Mouse (Mus musculus): ENCODE data around the gene Zfp36l2. TPM values are rescaled to one million over a fixed set of nuclear protein-coding genes. Genes with fewer than 3 reads are reported as not detected.
A peak's percentile ranks its signal among the peaks of the same experiment; 100 is the strongest.

Gene Zfp36l2
- polyA plus RNA-seq, 1 experiment, result 45.9 TPM

DNA sequence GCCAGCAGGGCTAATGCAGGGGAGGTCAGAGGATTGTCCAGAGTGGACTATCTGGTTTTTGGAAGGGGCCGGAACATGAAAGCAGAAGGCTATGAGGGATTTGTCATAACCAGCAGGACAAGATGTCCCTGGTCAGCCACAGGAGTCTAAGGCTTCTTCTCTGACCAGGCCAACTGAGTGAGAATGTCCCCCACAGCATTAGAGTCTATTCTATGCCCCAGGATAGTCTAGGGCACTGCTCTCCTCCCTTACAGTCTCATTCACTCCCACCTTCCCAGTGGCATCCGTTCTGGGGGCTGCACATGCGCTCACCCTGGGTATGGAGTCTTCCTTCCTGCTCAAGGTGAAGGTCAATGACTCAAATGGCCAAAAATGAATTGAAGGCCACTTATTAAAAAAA lies 19.9 kb upstream of the Zfp36l2 start:
- TF ChIP-seq SRF (IDR thresholded peaks at IDR 0.05; ENCODE audit: control insufficient read depth, insufficient read length, low read depth) (no peak), MYOG (IDR thresholded peaks at IDR 0.05; ENCODE audit: control insufficient read depth in 1 of 3, insufficient read depth in 1 of 3, insufficient read length in 2 of 3, low read depth in 2 of 3) (no peak), POLR2A (IDR thresholded peaks at IDR 0.05; ENCODE audit: insufficient read length, low read depth) (no peak), TCF3 (IDR thresholded peaks at IDR 0.05; ENCODE audit: insufficient read length, low read depth) (no peak), TCF12 (IDR thresholded peaks at IDR 0.05; ENCODE audit: insufficient read depth, poor library complexity, severe bottlenecking) (no peak), MYOD1 (IDR thresholded peaks at IDR 0.05; ENCODE audit: control insufficient read depth in 1 of 3, insufficient read length in 2 of 3, low read depth in 2 of 3) (no peak), MAX (IDR thresholded peaks at IDR 0.05; ENCODE audit: low read depth) (no peak), REST (IDR thresholded peaks at IDR 0.05; ENCODE audit: insufficient read depth, insufficient read length) (no peak)
- Histone ChIP-seq H3K36me3 (ENCODE audit: control insufficient read depth, insufficient read depth) (peaks cover 3% of the 10 kb centered on the region), H3K4me3 (no peak overlapping the region)

GRCm38 (mm10) chr17:84206239-84206638 lies 18.5 kb upstream of the Zfp36l2 start:
- TF ChIP-seq TCF12 (IDR thresholded peaks at IDR 0.05; ENCODE audit: insufficient read depth, poor library complexity, severe bottlenecking) (no peak), USF1 (IDR thresholded peaks at IDR 0.05; ENCODE audit: low read depth) (no peak), MYOG (IDR thresholded peaks at IDR 0.05; ENCODE audit: control insufficient read depth in 1 of 3, insufficient read depth in 1 of 3, insufficient read length in 2 of 3, low read depth in 2 of 3) (peak in 1 of 3 experiments; percentile 11), MYOD1 (IDR thresholded peaks at IDR 0.05; ENCODE audit: control insufficient read depth in 1 of 3, insufficient read length in 2 of 3, low read depth in 2 of 3) (peak in 2 of 3 experiments; percentile 18 to 45)
- Histone ChIP-seq H3K4me2 (ENCODE audit: low read depth) (no peak overlapping the region), H3K79me2 (ENCODE audit: control insufficient read depth, insufficient read depth) (no peaks in the 10 kb centered on the region), H3ac (ENCODE audit: control insufficient read depth, insufficient read length) (no peak overlapping the region), H3K36me3 (ENCODE audit: control insufficient read depth, insufficient read depth) (peaks cover 3% of the 10 kb centered on the region), H3K27me3 (ENCODE audit: control insufficient read depth, insufficient read depth, insufficient read length) (no peaks in the 10 kb centered on the region), H3K4me3 (no peak overlapping the region)

More for the DNA sequence above, 19.9 kb upstream of the Zfp36l2 start:
- no peaks in the 10 kb centered on the region for H3K27me3 ChIP-seq (ENCODE audit: control insufficient read depth, insufficient read depth, insufficient read length)
- no peak overlapping the region for H3K4me2 ChIP-seq (ENCODE audit: low read depth)
- no peaks in the 10 kb centered on the region for H3K79me2 ChIP-seq (ENCODE audit: control insufficient read depth, insufficient read depth)
- H3ac ChIP-seq (ENCODE audit: control insufficient read depth, insufficient read length), result no peak overlapping the region

DNA sequence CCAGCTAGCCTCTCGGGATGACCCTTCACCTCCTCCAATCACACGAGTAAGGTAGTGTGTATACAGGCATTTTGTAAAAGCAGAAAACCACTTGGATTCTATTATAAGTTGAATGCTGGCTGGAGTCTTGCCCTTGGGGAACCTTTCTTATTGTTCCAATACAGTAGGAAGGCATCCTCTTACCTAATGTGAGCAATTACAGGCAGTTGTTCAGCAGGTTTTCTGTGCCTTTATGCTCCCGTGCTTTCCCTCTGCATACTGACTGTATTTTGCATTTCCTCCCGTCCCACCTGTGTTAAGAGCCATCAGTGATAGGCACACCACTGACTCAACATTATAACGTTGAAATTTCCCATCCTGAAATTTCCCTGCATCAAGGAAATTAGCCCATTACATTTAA lies 17.2 kb upstream of the Zfp36l2 start:
- TF ChIP-seq REST (IDR thresholded peaks at IDR 0.05; ENCODE audit: insufficient read depth, insufficient read length) (no peak), POLR2A (IDR thresholded peaks at IDR 0.05; ENCODE audit: insufficient read length, low read depth) (no peak), TCF3 (IDR thresholded peaks at IDR 0.05; ENCODE audit: insufficient read length, low read depth) (no peak), USF1 (IDR thresholded peaks at IDR 0.05; ENCODE audit: low read depth) (no peak), MYOD1 (IDR thresholded peaks at IDR 0.05; ENCODE audit: control insufficient read depth in 1 of 3, insufficient read length in 2 of 3, low read depth in 2 of 3) (no peak), E2F4 (IDR thresholded peaks at IDR 0.05; ENCODE audit: insufficient read depth) (no peak), MAX (IDR thresholded peaks at IDR 0.05; ENCODE audit: low read depth) (no peak), POLR2AphosphoS2 (IDR thresholded peaks at IDR 0.05; ENCODE audit: insufficient read length, low read depth) (no peak), CEBPB (IDR thresholded peaks at IDR 0.05; ENCODE audit: insufficient read depth, poor library complexity, severe bottlenecking) (no peak), TCF12 (IDR thresholded peaks at IDR 0.05; ENCODE audit: insufficient read depth, poor library complexity, severe bottlenecking) (no peak), MYOG (IDR thresholded peaks at IDR 0.05; ENCODE audit: control insufficient read depth in 1 of 3, insufficient read depth in 1 of 3, insufficient read length in 2 of 3, low read depth in 2 of 3) (no peak), SRF (IDR thresholded peaks at IDR 0.05; ENCODE audit: control insufficient read depth, insufficient read length, low read depth) (no peak)
- H3K79me2 ChIP-seq (ENCODE audit: control insufficient read depth, insufficient read depth), result no peaks in the 10 kb centered on the region
- no peak overlapping the region for H3ac ChIP-seq (ENCODE audit: control insufficient read depth, insufficient read length)
- no peaks in the 10 kb centered on the region for H3K27me3 ChIP-seq (ENCODE audit: control insufficient read depth, insufficient read depth, insufficient read length)
- H3K36me3 ChIP-seq (ENCODE audit: control insufficient read depth, insufficient read depth), result no peaks in the 10 kb centered on the region
- H3K4me3 ChIP-seq, result no peak overlapping the region
- no peak overlapping the region for H3K4me2 ChIP-seq (ENCODE audit: low read depth)

GRCm38 (mm10) chr17:84203340-84203739 lies 15.6 kb upstream of the Zfp36l2 start:
- TF ChIP-seq MAX (IDR thresholded peaks at IDR 0.05; ENCODE audit: low read depth), result no peak
- no peak for TF ChIP-seq CEBPB (IDR thresholded peaks at IDR 0.05; ENCODE audit: insufficient read depth, poor library complexity, severe bottlenecking)
- no peak for TF ChIP-seq SRF (IDR thresholded peaks at IDR 0.05; ENCODE audit: control insufficient read depth, insufficient read length, low read depth)
- TF ChIP-seq MYOG (IDR thresholded peaks at IDR 0.05; ENCODE audit: control insufficient read depth in 1 of 3, insufficient read depth in 1 of 3, insufficient read length in 2 of 3, low read depth in 2 of 3), result no peak
- TF ChIP-seq POLR2AphosphoS2 (IDR thresholded peaks at IDR 0.05; ENCODE audit: insufficient read length, low read depth), result no peak
- no peak for TF ChIP-seq MYOD1 (IDR thresholded peaks at IDR 0.05; ENCODE audit: control insufficient read depth in 1 of 3, insufficient read length in 2 of 3, low read depth in 2 of 3)
- TF ChIP-seq TCF3 (IDR thresholded peaks at IDR 0.05; ENCODE audit: insufficient read length, low read depth), result no peak
- no peak for TF ChIP-seq TCF12 (IDR thresholded peaks at IDR 0.05; ENCODE audit: insufficient read depth, poor library complexity, severe bottlenecking)
- no peak for TF ChIP-seq USF1 (IDR thresholded peaks at IDR 0.05; ENCODE audit: low read depth)
- no peak for TF ChIP-seq REST (IDR thresholded peaks at IDR 0.05; ENCODE audit: insufficient read depth, insufficient read length)
- no peak for TF ChIP-seq POLR2A (IDR thresholded peaks at IDR 0.05; ENCODE audit: insufficient read length, low read depth)
- no peak for TF ChIP-seq E2F4 (IDR thresholded peaks at IDR 0.05; ENCODE audit: insufficient read depth)
- no peak overlapping the region for H3K4me2 ChIP-seq (ENCODE audit: low read depth)
- H3K79me2 ChIP-seq (ENCODE audit: control insufficient read depth, insufficient read depth), result no peaks in the 10 kb centered on the region
- no peak overlapping the region for H3ac ChIP-seq (ENCODE audit: control insufficient read depth, insufficient read length)
- no peak overlapping the region for H3K4me3 ChIP-seq
- H3K36me3 ChIP-seq (ENCODE audit: control insufficient read depth, insufficient read depth), result no peaks in the 10 kb centered on the region
- H3K27me3 ChIP-seq (ENCODE audit: control insufficient read depth, insufficient read depth, insufficient read length), result no peaks in the 10 kb centered on the region

GRCm38 (mm10) chr17:84201183-84201582 lies 13.4 kb upstream of the Zfp36l2 start:
- H3K79me2 ChIP-seq (ENCODE audit: control insufficient read depth, insufficient read depth), result no peaks in the 10 kb centered on the region
- H3ac ChIP-seq (ENCODE audit: control insufficient read depth, insufficient read length), result no peak overlapping the region
- TF ChIP-seq SRF (IDR thresholded peaks at IDR 0.05; ENCODE audit: control insufficient read depth, insufficient read length, low read depth) (no peak), MYOD1 (IDR thresholded peaks at IDR 0.05; ENCODE audit: control insufficient read depth in 1 of 3, insufficient read length in 2 of 3, low read depth in 2 of 3) (no peak)
- no peaks in the 10 kb centered on the region for H3K36me3 ChIP-seq (ENCODE audit: control insufficient read depth, insufficient read depth)
- no peaks in the 10 kb centered on the region for H3K27me3 ChIP-seq (ENCODE audit: control insufficient read depth, insufficient read depth, insufficient read length)
- no peak overlapping the region for H3K4me2 ChIP-seq (ENCODE audit: low read depth)
- H3K4me3 ChIP-seq, result no peak overlapping the region

Data from myocyte (in vitro differentiated cells).